Comparison of ENCODE assay signal across 8 mouse cellular contexts in the genomic region with DNA sequence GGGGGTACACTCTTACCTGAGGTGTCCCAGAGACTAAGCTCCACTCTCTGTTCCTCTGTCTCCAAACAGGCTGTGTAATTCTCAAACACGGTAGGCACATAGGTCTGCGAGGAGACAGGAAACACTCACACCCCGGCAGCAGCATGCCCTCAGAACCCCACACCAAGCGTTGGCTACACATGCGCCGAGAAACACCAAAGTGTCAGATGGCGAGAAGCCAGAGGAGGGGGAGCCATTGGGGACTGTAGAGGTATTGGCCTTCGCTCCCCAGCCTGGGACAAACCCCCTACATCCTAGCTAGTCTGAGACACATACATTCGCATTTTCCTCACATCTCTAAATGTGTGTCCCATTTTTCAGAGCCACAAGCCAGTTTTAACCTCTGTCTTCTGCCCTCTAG. TPM values are rescaled to one million over a fixed set of nuclear protein-coding genes. Genes with fewer than 3 reads are reported as not detected.
DNase-seq lines count a peak whose midpoint lies in the region; ATAC-seq lines count a peak whose summit lies in the region.

No protein-coding gene starts in this region.

- WGBS in forebrain, embryonic 15.5 days: 3% methylated on average over 9 of the region's 9 CpGs
- WGBS in limb, embryonic 12.5 days: 2% methylated on average over 9 of the region's 9 CpGs
- WGBS in neural tube, embryonic 13.5 days: 2% methylated on average over 9 of the region's 9 CpGs

- peak overlapping the region; percentile 99 for H3K4me2 ChIP-seq in forebrain, embryonic 15.5 days (replicated peaks)
- H3K4me2 ChIP-seq in limb, embryonic 12.5 days: peak overlapping the region; percentile 76
- H3K4me2 ChIP-seq in neural tube, embryonic 13.5 days: peak overlapping the region; percentile 98

- peaks cover 38% of the 10 kb centered on the region for H3K4me1 ChIP-seq in forebrain, embryonic 15.5 days
- peaks cover 18% of the 10 kb centered on the region for H3K4me1 ChIP-seq in limb, embryonic 12.5 days (replicated peaks)
- H3K4me1 ChIP-seq in neural tube, embryonic 13.5 days (replicated peaks): peaks cover 49% of the 10 kb centered on the region

- no peaks in the 10 kb centered on the region for H3K36me3 ChIP-seq in forebrain, embryonic 15.5 days
- no peaks in the 10 kb centered on the region for H3K36me3 ChIP-seq in limb, embryonic 12.5 days
- no peaks in the 10 kb centered on the region for H3K36me3 ChIP-seq in neural tube, embryonic 13.5 days

- H3K4me3 ChIP-seq in forebrain, embryonic 15.5 days: peak overlapping the region; percentile 51
- H3K4me3 ChIP-seq in limb, embryonic 12.5 days (replicated peaks): peak overlapping the region; percentile 39
- peak overlapping the region; percentile 53 for H3K4me3 ChIP-seq in neural tube, embryonic 13.5 days

- ATAC-seq in forebrain, embryonic 15.5 days (replicated peaks): no peak
- ATAC-seq in limb, embryonic 12.5 days (ENCODE audit: insufficient number of reproducible peaks, insufficient read depth, low FRiP score, low TSS enrichment, low read depth): no peak
- ATAC-seq in neural tube, embryonic 13.5 days (ENCODE audit: low read depth): 0 out of 2 replicates have a peak, but pooled peaks have one; percentile 17

- DNase-seq in layer of hippocampus, postnatal 10 days (ENCODE audit: low spot score in 2 of 2): peak; percentile 26 to 43
- no peak for DNase-seq in layer of hippocampus, adult 9-11 months
- peak; percentile 62 for DNase-seq in T-cell, adult 2 months (ENCODE audit: low spot score)
- DNase-seq in c-Kit-positive CD71-positive TER-119-positive erythroid progenitor cells, embryonic 14.5 days (ENCODE audit: low spot score): no peak
- DNase-seq in urinary bladder, postnatal 25 days (ENCODE audit: low spot score): no peak

- H3K27me3 ChIP-seq in forebrain, embryonic 15.5 days: no peaks in the 10 kb centered on the region
- peaks cover 81% of the 10 kb centered on the region for H3K27me3 ChIP-seq in limb, embryonic 12.5 days
- H3K27me3 ChIP-seq in neural tube, embryonic 13.5 days: peaks cover 5% of the 10 kb centered on the region; the same call in 1 of the 2 replicates

- no peaks in the 10 kb centered on the region for H3K9me3 ChIP-seq in forebrain, embryonic 15.5 days
- no peaks in the 10 kb centered on the region for H3K9me3 ChIP-seq in limb, embryonic 12.5 days
- H3K9me3 ChIP-seq in neural tube, embryonic 13.5 days: no peaks in the 10 kb centered on the region

- peak overlapping the region; percentile 50 for H3K9ac ChIP-seq in forebrain, embryonic 15.5 days (replicated peaks)
- no peak overlapping the region; the same call in 1 of the 2 replicates for H3K9ac ChIP-seq in limb, embryonic 12.5 days (replicated peaks)
- H3K9ac ChIP-seq in neural tube, embryonic 13.5 days: peak overlapping the region; percentile 74

- no peak overlapping the region for H3K27ac ChIP-seq in forebrain, embryonic 15.5 days (replicated peaks)
- no peak overlapping the region for H3K27ac ChIP-seq in limb, embryonic 12.5 days
- no peak overlapping the region for H3K27ac ChIP-seq in neural tube, embryonic 13.5 days (replicated peaks)

RNA-seq across cellular contexts. Expression of a gene that starts 0.8 kb away (rescaled TPM):
- 10 to 100 TPM; 31.2 to 34.3 TPM for total RNA-seq in layer of hippocampus, postnatal 10 days (2021)
- polyA plus RNA-seq in forebrain, embryonic 15.5 days (2015; fragmentation: Nextera tagmentation; extraction: Ambion mirVana): 11.0 and 12.8 TPM in 2 replicates
- polyA plus RNA-seq in limb, embryonic 12.5 days (2016; fragmentation: Nextera tagmentation; extraction: Ambion mirVana): 0.24 and 0.54 TPM in 2 replicates
- polyA plus RNA-seq in neural tube, embryonic 13.5 days (2015; fragmentation: Nextera tagmentation; extraction: Ambion mirVana): 6.2 and 7.4 TPM in 2 replicates

RNA-seq across cellular contexts. Expression of a gene that starts 13.8 kb away (rescaled TPM):
- total RNA-seq in layer of hippocampus, postnatal 10 days (2021): 10 to 100 TPM; 78.3 to 81.4 TPM
- polyA plus RNA-seq in forebrain, embryonic 15.5 days (2015; fragmentation: Nextera tagmentation; extraction: Ambion mirVana): 23.5 and 25.0 TPM in 2 replicates
- polyA plus RNA-seq in limb, embryonic 12.5 days (2016; fragmentation: Nextera tagmentation; extraction: Ambion mirVana): 24.5 and 31.5 TPM in 2 replicates
- 20.5 and 21.7 TPM in 2 replicates for polyA plus RNA-seq in neural tube, embryonic 13.5 days (2015; fragmentation: Nextera tagmentation; extraction: Ambion mirVana)

RNA-seq across cellular contexts. Expression of a gene that starts 31.5 kb away (rescaled TPM):
- 10 to 100 TPM in 1 of 2 experiments, 1 to 10 TPM in 1; 9.7 to 14.2 TPM for total RNA-seq in layer of hippocampus, postnatal 10 days (2021)
- 2.3 and 4.3 TPM in 2 replicates for polyA plus RNA-seq in forebrain, embryonic 15.5 days (2015; fragmentation: Nextera tagmentation; extraction: Ambion mirVana)
- 0.50 and 0.70 TPM in 2 replicates for polyA plus RNA-seq in limb, embryonic 12.5 days (2016; fragmentation: Nextera tagmentation; extraction: Ambion mirVana)
- 2.2 and 4.1 TPM in 2 replicates for polyA plus RNA-seq in neural tube, embryonic 13.5 days (2015; fragmentation: Nextera tagmentation; extraction: Ambion mirVana)

RNA-seq across cellular contexts. Expression of a gene that starts 45.8 kb away (rescaled TPM):
- 100 to 1,000 TPM; 139 to 147 TPM for total RNA-seq in layer of hippocampus, postnatal 10 days (2021)
- 134 and 138 TPM in 2 replicates for polyA plus RNA-seq in forebrain, embryonic 15.5 days (2015; fragmentation: Nextera tagmentation; extraction: Ambion mirVana)
- 43.1 and 44.3 TPM in 2 replicates for polyA plus RNA-seq in limb, embryonic 12.5 days (2016; fragmentation: Nextera tagmentation; extraction: Ambion mirVana)
- polyA plus RNA-seq in neural tube, embryonic 13.5 days (2015; fragmentation: Nextera tagmentation; extraction: Ambion mirVana): 124 and 137 TPM in 2 replicates

RNA-seq across cellular contexts. Expression of a gene that starts 51.5 kb away (rescaled TPM):
- total RNA-seq in layer of hippocampus, postnatal 10 days (2021): 1 to 10 TPM; 2.2 to 2.6 TPM
- 3.5 and 3.6 TPM in 2 replicates for polyA plus RNA-seq in forebrain, embryonic 15.5 days (2015; fragmentation: Nextera tagmentation; extraction: Ambion mirVana)
- 25.4 and 28.0 TPM in 2 replicates for polyA plus RNA-seq in limb, embryonic 12.5 days (2016; fragmentation: Nextera tagmentation; extraction: Ambion mirVana)
- polyA plus RNA-seq in neural tube, embryonic 13.5 days (2015; fragmentation: Nextera tagmentation; extraction: Ambion mirVana): 8.1 and 10.9 TPM in 2 replicates

Comparison
In these comparisons a context has a peak if more than half of its experiments do, and no peak if none do; other contexts are left out.
1. DNase-seq: peak in layer of hippocampus, postnatal 10 days (2 of 2) and T-cell, adult 2 months (single experiment); none in layer of hippocampus, adult 9-11 months (single experiment), c-Kit-positive CD71-positive TER-119-positive erythroid progenitor cells, embryonic 14.5 days (single experiment) and urinary bladder, postnatal 25 days (single experiment).
2. Peak in every context shown above with its lines, with median percentiles within 50 percentile points of each other: H3K4me2 ChIP-seq and H3K4me3 ChIP-seq.